Mouse (Mus musculus): ENCODE data around the gene Sgcb.

Gene Sgcb

GRCm38 (mm10) chr5:73647261-73647900 is at the start of gene Sgcb:
TSS of gene Sgcb (minus strand) at chr5:73647790.
- DNase-seq (ENCODE audit: low read depth): peak; percentile 50

GRCm38 (mm10) chr5:73694254-73695015 is 46.8 kb upstream of the Sgcb start:
- no peak for DNase-seq (ENCODE audit: low read depth)

GRCm38 (mm10) chr5:73693778-73694177 is 46.2 kb upstream of the Sgcb start:
- DNase-seq (ENCODE audit: low read depth): no peak

GRCm38 (mm10) chr5:73691723-73692520 is 44.3 kb upstream of the Sgcb start:
- DNase-seq (ENCODE audit: low read depth): no peak

GRCm38 (mm10) chr5:73690146-73690545 is 42.6 kb upstream of the Sgcb start:
- no peak for DNase-seq (ENCODE audit: low read depth)

GRCm38 (mm10) chr5:73688576-73688975 is 41.0 kb upstream of the Sgcb start:
- DNase-seq (ENCODE audit: low read depth): no peak

GRCm38 (mm10) chr5:73686149-73686548 is 38.6 kb upstream of the Sgcb start:
- DNase-seq (ENCODE audit: low read depth): no peak

- DNase-seq (ENCODE audit: low read depth): peak; percentile 4
Measured at GRCm38 (mm10) chr5:73683706-73684409, 36.3 kb upstream of the Sgcb start.

GRCm38 (mm10) chr5:73683221-73683620 is 35.6 kb upstream of the Sgcb start:
- DNase-seq (ENCODE audit: low read depth): no peak

GRCm38 (mm10) chr5:73676626-73677025 is 29.0 kb upstream of the Sgcb start:
- DNase-seq (ENCODE audit: low read depth): no peak

- DNase-seq (ENCODE audit: low read depth): no peak
Measured at GRCm38 (mm10) chr5:73675604-73676003, 28.0 kb upstream of the Sgcb start.

GRCm38 (mm10) chr5:73669386-73669785 is 21.8 kb upstream of the Sgcb start:
- DNase-seq (ENCODE audit: low read depth): no peak

GRCm38 (mm10) chr5:73667877-73668276 is 20.3 kb upstream of the Sgcb start:
- no peak for DNase-seq (ENCODE audit: low read depth)

- DNase-seq (ENCODE audit: low read depth): no peak
Measured at GRCm38 (mm10) chr5:73666695-73667094, 19.1 kb upstream of the Sgcb start.

- no peak for DNase-seq (ENCODE audit: low read depth)
Measured at GRCm38 (mm10) chr5:73651855-73652201, 4.2 kb upstream of the Sgcb start.

GRCm38 (mm10) chr5:73651061-73651854 is 3.7 kb upstream of the Sgcb start, which contains the start of gene Spata18:
TSS of gene Spata18 (plus strand) at chr5:73651379.
- no peak for DNase-seq (ENCODE audit: low read depth)

GRCm38 (mm10) chr5:73650365-73650964 is 2.9 kb upstream of the Sgcb start:
- DNase-seq (ENCODE audit: low read depth): no peak

- no peak for DNase-seq (ENCODE audit: low read depth)
Measured at GRCm38 (mm10) chr5:73642091-73642490, 5.5 kb downstream of the Sgcb start.

GRCm38 (mm10) chr5:73641058-73641457 is 6.5 kb downstream of the Sgcb start:
- no peak for DNase-seq (ENCODE audit: low read depth)

- DNase-seq (ENCODE audit: low read depth): no peak
Measured at GRCm38 (mm10) chr5:73637337-73638107, 10.1 kb downstream of the Sgcb start.

Data from c-Kit-positive CD71-negative TER-119-negative erythroid progenitor cells, embryonic 14.5 days (primary cell).